Mouse (Mus musculus) heart, adult 2 months (tissue): ENCODE results near the gene Map3k21. TPM values are rescaled to one million over a fixed set of nuclear protein-coding genes. Genes with fewer than 3 reads are reported as not detected.

ENCODE experiments used
- DNase-seq, 2 experiments: peaks; one replicate each; pipeline ENCODE4 v3.0.0; 2021
- H3K27ac ChIP-seq: fragments of 200-600 bp; 2 replicates; pipeline ENCODE4 v1.8.1; 2022
- H3K27me3 ChIP-seq: fragments of 200-500 bp; 2 replicates; pipeline ENCODE4 v1.6.1; 2012; ENCODE audit warnings: mild to moderate bottlenecking, low read length, inconsistent platforms, mixed read lengths; ENCODE audit not compliant: control insufficient read depth, insufficient read depth
- H3K36me3 ChIP-seq: fragments of 200-500 bp; 2 replicates; pipeline ENCODE4 v1.6.1; 2012; ENCODE audit warnings: low read length, inconsistent platforms; ENCODE audit not compliant: control insufficient read depth, insufficient read depth
- H3K4me1 ChIP-seq: fragments of 200-500 bp; 2 replicates; pipeline ENCODE4 v1.6.1; 2011; ENCODE audit warnings: low read length; ENCODE audit not compliant: control insufficient read depth, insufficient read depth
- H3K4me3 ChIP-seq: fragments of 200-600 bp; 2 replicates; pipeline ENCODE4 v1.8.1; 2022
- H3K79me2 ChIP-seq: fragments of 200-500 bp; replicated peaks from 2 replicates; pipeline ENCODE4 v1.6.1; 2012; ENCODE audit warnings: mild to moderate bottlenecking, inconsistent platforms, low read length, moderate library complexity, mixed read lengths; ENCODE audit not compliant: control insufficient read depth, insufficient read depth
- H3K9ac ChIP-seq: fragments of 200-500 bp; 2 replicates; pipeline ENCODE4 v1.6.1; 2012; ENCODE audit warnings: low read depth, mild to moderate bottlenecking, control low read depth, inconsistent platforms, low read length, mixed read lengths
- CTCF ChIP-seq: fragments of 200-600 bp; IDR thresholded peaks from 2 replicates; pipeline ENCODE4 v1.8.1; 2022; ENCODE audit warnings: antibody characterized with exemption, mild to moderate bottlenecking, moderate library complexity
- EP300 ChIP-seq: fragments of 200-500 bp; IDR thresholded peaks from 2 replicates; pipeline ENCODE4 v1.6.1; 2011; ENCODE audit warnings: low read depth, low read length, control low read depth; ENCODE audit not compliant: insufficient read depth
- POLR2A ChIP-seq: fragments of 200-500 bp; IDR thresholded peaks from 2 replicates; pipeline ENCODE4 v1.6.1; 2011; ENCODE audit warnings: mild to moderate bottlenecking, low read depth, low read length, control low read depth; ENCODE audit not compliant: insufficient read depth
- WGBS: fragments of 180-500 bp; shearing (Covaris S2); methylation state at CpG from one replicate; pipeline ENCODE4 v1.1.7; 2018; 5-methylcytosine and 5-hydroxymethylcytosine counted together
- intact Hi-C: fragments of 180-260 bp; cut with DNase I; formaldehyde crosslinking; loops from one replicate; pipeline ENCODE4 v1.15.1; 2025
- polyA plus RNA-seq: library from polyadenylated mRNA; depleted of rRNA; stranded (reverse); fragments of >200 nt; gene quantifications from 2 replicates; pipeline ENCODE4 v1.2.3, GENCODE M21; 2012
- total RNA-seq, 2 experiments: library from RNA; stranded (reverse); gene quantifications; 2 replicates each; pipeline ENCODE4 v1.2.3; 2021

The Map3k21 gene
- total and polyA plus RNA-seq, 3 experiments: 0.51 to 1.1 (median 0.66) TPM

DNA sequence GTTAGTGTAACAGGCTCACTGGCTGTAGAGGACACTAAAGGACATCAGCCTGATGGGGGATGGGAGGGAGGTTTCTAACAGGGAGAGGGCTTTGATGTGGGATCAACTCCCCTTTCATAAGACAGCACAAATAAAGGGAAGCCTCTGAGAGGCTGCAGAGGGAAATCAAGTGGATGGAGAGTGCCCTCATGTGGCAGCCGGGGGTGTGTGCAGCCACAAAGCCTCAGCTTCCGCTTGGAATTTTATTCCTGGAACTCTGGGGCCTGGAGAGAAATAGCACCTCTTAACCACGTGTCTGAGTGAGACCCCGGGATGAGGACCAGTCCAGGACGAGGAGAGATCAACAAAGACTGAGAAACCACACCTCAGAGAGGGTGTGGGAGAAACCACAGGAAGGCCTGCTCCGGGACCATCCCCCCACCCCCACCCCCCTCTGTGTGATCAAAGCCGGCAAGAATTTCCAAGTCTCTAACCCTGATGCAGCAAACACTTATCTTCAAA lies 39.4 kb upstream of the Map3k21 start:
- H3K36me3 ChIP-seq: no peaks in the 10 kb centered on the region

DNA sequence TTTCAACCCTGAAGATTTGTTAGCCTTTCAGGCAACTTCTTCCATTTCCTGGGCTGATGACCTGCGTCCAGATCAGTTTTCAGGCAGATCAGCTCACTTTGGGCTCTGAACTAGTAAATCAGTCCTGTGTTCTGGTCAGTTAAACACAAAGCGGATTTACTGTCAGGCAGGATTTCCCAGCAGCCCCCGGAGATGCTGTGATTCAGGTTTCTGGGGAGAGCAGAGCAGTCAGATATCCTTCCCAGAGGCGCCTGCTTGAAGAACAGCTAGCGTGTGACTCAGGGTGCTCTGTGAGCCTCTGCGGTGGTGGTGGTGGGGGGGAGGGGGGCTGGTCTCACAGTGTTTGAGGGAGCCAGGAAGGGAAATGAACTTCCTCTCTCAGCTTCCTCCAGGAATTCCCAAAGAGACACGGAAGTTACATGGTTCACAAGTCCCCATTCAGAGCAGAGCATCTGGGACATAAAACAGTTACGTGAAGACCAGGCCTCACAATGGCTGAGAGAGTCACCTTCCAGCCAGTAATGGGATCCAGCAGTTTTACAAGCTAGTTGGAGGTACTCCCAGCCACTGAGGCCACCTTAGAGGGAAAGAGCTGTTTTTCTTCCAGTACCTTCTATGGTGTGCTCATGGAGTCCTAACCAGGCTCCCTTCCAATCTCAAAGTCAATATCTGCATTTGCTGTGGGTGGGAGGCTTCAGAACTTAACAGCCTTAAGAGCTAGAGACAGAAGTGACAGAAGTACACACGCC lies 37.6 kb upstream of the Map3k21 start:
- H3K27ac ChIP-seq: no peak overlapping the region
- no peak overlapping the region for H3K4me3 ChIP-seq
- no peaks in the 10 kb centered on the region for H3K36me3 ChIP-seq
- no peak for DNase-seq
- intact Hi-C loops: loop anchor here (5.0 kb wide), 3 partner anchors 535 to 805 kb away; no protein-coding TSS in a partner anchor
- H3K27me3 ChIP-seq: no peaks in the 10 kb centered on the region
- H3K9ac ChIP-seq: no peak overlapping the region
- TF ChIP-seq EP300 (no peak), CTCF (no peak), POLR2A (no peak)
- H3K79me2 ChIP-seq: no peaks in the 10 kb centered on the region
- WGBS: 40% methylated on average over 9 of the region's 9 CpGs
- peaks cover 5% of the 10 kb centered on the region for H3K4me1 ChIP-seq

More for the DNA sequence above, 39.4 kb upstream of the Map3k21 start:
- H3K27ac ChIP-seq: no peak overlapping the region
- intact Hi-C loops: loop anchor here (1.0 to 5.0 kb wide), 6 partner anchors 296 to 819 kb away; no protein-coding TSS in a partner anchor
- H3K79me2 ChIP-seq: no peaks in the 10 kb centered on the region
- no peak overlapping the region for H3K9ac ChIP-seq
- no peak overlapping the region for H3K4me3 ChIP-seq
- TF ChIP-seq EP300 (peak; percentile 71; the same call in 1 of the 2 replicates), CTCF (no peak; the same call in 1 of the 2 replicates)
- under 1% methylated on average over 7 of the region's 7 CpGs for WGBS
- peak; percentile 53 to 81 for DNase-seq
- H3K4me1 ChIP-seq: peaks cover 5% of the 10 kb centered on the region
- no peaks in the 10 kb centered on the region for H3K27me3 ChIP-seq

DNA sequence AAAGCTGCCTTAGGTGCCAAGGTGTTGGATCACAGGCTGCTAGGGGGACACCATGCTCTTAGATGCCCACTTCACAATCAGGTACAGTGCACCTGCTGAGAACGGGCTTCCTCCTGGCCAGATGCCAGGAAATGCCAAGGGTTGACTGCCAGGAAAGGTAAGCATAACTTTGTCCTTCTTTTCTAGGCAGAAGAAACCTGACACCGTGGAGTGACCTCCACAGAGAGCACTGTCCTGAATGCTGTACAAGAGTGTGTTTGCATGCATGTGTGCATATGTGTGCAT lies 37.1 kb upstream of the Map3k21 start:
- Histone ChIP-seq H3K27me3 (no peaks in the 10 kb centered on the region), H3K4me3 (no peak overlapping the region), H3K27ac (no peak overlapping the region), H3K79me2 (no peaks in the 10 kb centered on the region), H3K36me3 (no peaks in the 10 kb centered on the region), H3K4me1 (peaks cover 5% of the 10 kb centered on the region), H3K9ac (no peak overlapping the region)
- WGBS: 61% methylated on average over 2 of the region's 2 CpGs
- no peak for DNase-seq
- intact Hi-C loops: loop anchor here (5.0 kb wide), 3 partner anchors 536 to 806 kb away; no protein-coding TSS in a partner anchor
- TF ChIP-seq CTCF: no peak
- TF ChIP-seq EP300: no peak
- TF ChIP-seq POLR2A: no peak

DNA sequence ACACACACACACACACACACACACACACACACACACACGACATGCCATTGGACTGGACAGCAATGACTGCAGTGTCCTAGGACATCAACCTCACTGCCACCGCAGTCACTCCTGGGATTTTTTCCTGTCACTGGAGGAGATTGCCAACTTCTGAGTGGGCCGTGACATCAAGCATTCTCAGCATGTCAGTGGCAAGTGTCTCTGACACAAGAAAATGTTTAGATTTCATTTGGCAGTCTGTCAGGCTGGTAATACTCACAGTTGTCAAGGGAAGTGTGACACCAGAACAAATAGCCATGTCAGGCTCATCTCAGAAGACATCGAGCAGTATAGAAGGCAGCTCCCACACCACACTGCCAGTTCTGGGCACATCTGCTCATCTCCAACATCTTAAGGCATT lies 29.8 kb upstream of the Map3k21 start:
- no peak overlapping the region for H3K27ac ChIP-seq

DNA sequence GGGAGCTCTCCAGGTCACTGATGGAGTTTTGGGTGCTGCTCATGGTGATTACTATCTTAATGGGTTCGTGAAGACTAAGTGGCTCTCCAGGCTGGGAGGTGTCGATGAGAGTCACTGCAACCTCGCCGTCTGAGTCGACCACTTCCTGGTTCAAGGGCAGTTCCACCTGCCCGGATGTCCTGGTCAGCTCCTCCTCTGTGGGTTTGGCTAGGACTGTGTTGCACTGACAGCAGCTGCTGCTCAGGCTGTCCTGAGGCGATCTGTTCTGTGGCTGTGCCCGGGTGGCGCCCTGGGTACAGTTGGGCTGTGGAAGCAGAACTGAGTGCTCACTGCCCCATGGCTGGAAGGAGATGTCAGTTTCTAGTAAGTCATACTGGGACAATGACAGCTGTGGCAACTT lies 22.7 kb upstream of the Map3k21 start:
- H3K79me2 ChIP-seq: no peaks in the 10 kb centered on the region
- TF ChIP-seq POLR2A (no peak), EP300 (no peak), CTCF (no peak)
- no peak for DNase-seq
- no peak overlapping the region for H3K9ac ChIP-seq
- no peaks in the 10 kb centered on the region; the same call in 1 of the 2 replicates for H3K27me3 ChIP-seq
- no peaks in the 10 kb centered on the region for H3K4me1 ChIP-seq
- no peaks in the 10 kb centered on the region for H3K36me3 ChIP-seq
- no peak overlapping the region for H3K27ac ChIP-seq
- no peak overlapping the region for H3K4me3 ChIP-seq
- 70% methylated on average over 9 of the region's 9 CpGs for WGBS
- intact Hi-C loops: no loop called here

More for the DNA sequence above, 29.8 kb upstream of the Map3k21 start:
- Histone ChIP-seq H3K9ac (no peak overlapping the region), H3K79me2 (no peaks in the 10 kb centered on the region), H3K27me3 (no peaks in the 10 kb centered on the region), H3K36me3 (no peaks in the 10 kb centered on the region), H3K4me1 (no peaks in the 10 kb centered on the region), H3K4me3 (no peak overlapping the region)
- TF ChIP-seq EP300 (no peak), CTCF (no peak), POLR2A (no peak)
- intact Hi-C loops: no loop called here
- WGBS: 50% methylated on average over 4 of the region's 4 CpGs
- DNase-seq: no peak

DNA sequence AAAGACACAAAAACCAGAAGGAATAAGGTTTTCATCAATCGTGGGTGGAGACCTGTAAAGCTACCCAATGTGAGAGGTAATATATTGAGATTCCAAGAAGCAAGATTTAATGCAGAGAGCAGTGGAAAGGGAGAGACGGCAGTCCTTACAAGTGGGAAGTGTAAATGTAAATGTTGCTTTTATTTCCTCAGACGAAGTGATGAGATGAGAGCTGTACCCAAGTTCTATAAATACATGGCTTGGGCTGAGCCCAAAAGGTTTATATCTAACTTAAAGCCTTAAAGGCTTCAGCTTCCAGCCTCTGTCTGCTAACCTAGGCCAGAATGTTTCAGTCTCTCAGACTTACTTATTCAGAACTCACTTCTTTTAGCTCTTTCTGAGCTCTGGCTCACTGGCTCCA lies 20.3 kb upstream of the Map3k21 start:
- Histone ChIP-seq H3K9ac (no peak overlapping the region), H3K79me2 (no peaks in the 10 kb centered on the region), H3K27me3 (no peaks in the 10 kb centered on the region; the same call in 1 of the 2 replicates), H3K36me3 (no peaks in the 10 kb centered on the region), H3K4me1 (no peaks in the 10 kb centered on the region), H3K27ac (no peak overlapping the region), H3K4me3 (no peak overlapping the region)
- TF ChIP-seq POLR2A: no peak
- TF ChIP-seq CTCF: no peak
- no peak for TF ChIP-seq EP300
- WGBS: 68% methylated on average over 3 of the region's 3 CpGs
- DNase-seq: no peak
- intact Hi-C loops: no loop called here
